Mouse (Mus musculus): Measurements from ENCODE around the gene Fam57a.

- TF ChIP-seq EP300 (IDR thresholded peaks at IDR 0.05) (no peak), CTCF (IDR thresholded peaks at IDR 0.05) (no peak)
Measured at GRCm38 (mm10) chr11:76145169-76145568, 34.3 kb upstream of the Fam57a start.

All from lung, postnatal 0 days (tissue).